8 mouse cellular contexts compared by ENCODE assay signal in genomic region chr4:133439460-133440376, GRCm38 (mm10). TPM values are rescaled to one million over a fixed set of nuclear protein-coding genes. Genes with fewer than 3 reads are reported as not detected.
DNase-seq lines count a peak whose midpoint lies in the region; ATAC-seq and TF ChIP-seq lines count a peak whose summit lies in the region.

No protein-coding gene starts in this region.

- DNase-seq in cerebellum, adult 11 months: no peak
- peak; percentile 70 to 83 for DNase-seq in right cerebral cortex, postnatal 10 days (ENCODE audit: low spot score in 2 of 2)
- no peak for DNase-seq in right cerebral cortex, postnatal 25 days
- peak; percentile 40 for DNase-seq in stomach, postnatal 0 days (ENCODE audit: low spot score)
- no peak for DNase-seq in adrenal gland, adult 8-10 months

- ATAC-seq in cerebellum, adult (ENCODE audit: insufficient number of reproducible peaks, low FRiP score, low TSS enrichment): peak; percentile 78; the same call in 1 of the 2 replicates
- ATAC-seq in heart, embryonic 15.5 days (replicated peaks; ENCODE audit: insufficient number of reproducible peaks, insufficient read depth, low FRiP score, low read depth): peak; percentile 54; the same call in 1 of the 2 replicates
- no peak for ATAC-seq in liver, embryonic 15.5 days (ENCODE audit: insufficient read depth)
- peak; percentile 74 for ATAC-seq in stomach, postnatal 0 days (ENCODE audit: low FRiP score, low TSS enrichment)

- H3K9ac ChIP-seq in heart, embryonic 15.5 days: no peak overlapping the region
- no peak overlapping the region for H3K9ac ChIP-seq in liver, embryonic 15.5 days
- H3K9ac ChIP-seq in stomach, postnatal 0 days (ENCODE audit: low read length): no peak overlapping the region

- WGBS in heart, embryonic 15.5 days: 10% methylated on average over 17 of the region's 17 CpGs
- WGBS in liver, embryonic 15.5 days (ENCODE audit: insufficient replicate concordance): 5% methylated on average over 17 of the region's 17 CpGs
- WGBS in stomach, postnatal 0 days: 8% methylated on average over 17 of the region's 17 CpGs

- H3K36me3 ChIP-seq in heart, embryonic 15.5 days: no peaks in the 10 kb centered on the region
- no peaks in the 10 kb centered on the region for H3K36me3 ChIP-seq in liver, embryonic 15.5 days (replicated peaks)
- no peaks in the 10 kb centered on the region for H3K36me3 ChIP-seq in stomach, postnatal 0 days (ENCODE audit: control insufficient read depth, insufficient read depth, low read length)

- TF ChIP-seq EP300 in stomach, postnatal 0 days (optimal IDR thresholded peaks at IDR 0.05): no peak

- no peaks in the 10 kb centered on the region for H3K9me3 ChIP-seq in heart, embryonic 15.5 days (replicated peaks)
- H3K9me3 ChIP-seq in liver, embryonic 15.5 days (replicated peaks): no peaks in the 10 kb centered on the region
- H3K9me3 ChIP-seq in stomach, postnatal 0 days (ENCODE audit: control insufficient read depth, low read length): no peaks in the 10 kb centered on the region

- H3K27ac ChIP-seq in heart, embryonic 15.5 days: no peak overlapping the region
- no peak overlapping the region for H3K27ac ChIP-seq in liver, embryonic 15.5 days (replicated peaks)
- H3K27ac ChIP-seq in stomach, postnatal 0 days (replicated peaks): peak overlapping the region; percentile 78

- peaks cover 25% of the 10 kb centered on the region for H3K4me1 ChIP-seq in heart, embryonic 15.5 days (replicated peaks)
- H3K4me1 ChIP-seq in liver, embryonic 15.5 days (replicated peaks): 0 out of 2 replicates have a peak, but pooled peaks cover 7% of the 10 kb centered on the region
- H3K4me1 ChIP-seq in stomach, postnatal 0 days (replicated peaks; ENCODE audit: control insufficient read depth, insufficient read depth): peaks cover 3% of the 10 kb centered on the region; the same call in 1 of the 2 replicates

- no peak for TF ChIP-seq CTCF in stomach, postnatal 0 days (IDR thresholded peaks at IDR 0.05; ENCODE audit: low read depth)

- H3K27me3 ChIP-seq in heart, embryonic 15.5 days: no peaks in the 10 kb centered on the region
- peaks cover 32% of the 10 kb centered on the region for H3K27me3 ChIP-seq in liver, embryonic 15.5 days
- no peaks in the 10 kb centered on the region for H3K27me3 ChIP-seq in stomach, postnatal 0 days (ENCODE audit: control insufficient read depth, insufficient read depth, low read length)

- peak overlapping the region; percentile 47 for H3K4me2 ChIP-seq in heart, embryonic 15.5 days
- peak overlapping the region; percentile 39 for H3K4me2 ChIP-seq in liver, embryonic 15.5 days
- peak overlapping the region; percentile 41 for H3K4me2 ChIP-seq in stomach, postnatal 0 days (replicated peaks; ENCODE audit: low read depth)

- H3K4me3 ChIP-seq in heart, embryonic 15.5 days: peak overlapping the region; percentile 2; the same call in 1 of the 2 replicates
- H3K4me3 ChIP-seq in liver, embryonic 15.5 days (replicated peaks): no peak overlapping the region
- H3K4me3 ChIP-seq in stomach, postnatal 0 days (ENCODE audit: low read depth, low read length): no peak overlapping the region

RNA-seq across cellular contexts. Expression of gene Tent5b, which starts 40.2 kb away (rescaled TPM):
- polyA plus RNA-seq in heart, embryonic 15.5 days (2015; fragmentation: Nextera tagmentation; extraction: Ambion mirVana): 0.83 and 1.2 TPM in 2 replicates
- 0.15 and 0.21 TPM in 2 replicates for polyA plus RNA-seq in liver, embryonic 15.5 days (2015; fragmentation: Nextera tagmentation; extraction: Ambion mirVana)
- 34.0 and 35.3 TPM in 2 replicates for polyA plus RNA-seq in stomach, postnatal 0 days (2015; fragmentation: Nextera tagmentation; extraction: Ambion mirVana)
- 10 to 100 TPM in 2 of 4 experiments, 1 to 10 TPM in 2; 1.1 to 14.5 (median 6.0) TPM for total RNA-seq in adrenal gland, adult 8-10 months (2022)

RNA-seq across cellular contexts. Expression of gene Trnp1, which starts 58.6 kb away (rescaled TPM):
- polyA plus RNA-seq in heart, embryonic 15.5 days (2015; fragmentation: Nextera tagmentation; extraction: Ambion mirVana): 1.3 and 1.4 TPM in 2 replicates
- polyA plus RNA-seq in liver, embryonic 15.5 days (2015; fragmentation: Nextera tagmentation; extraction: Ambion mirVana): 0.06 TPM in 1 of 2 replicates, not detected in the other
- polyA plus RNA-seq in stomach, postnatal 0 days (2015; fragmentation: Nextera tagmentation; extraction: Ambion mirVana): 4.0 and 4.4 TPM in 2 replicates
- total RNA-seq in adrenal gland, adult 8-10 months (2022): 10 to 100 TPM in 1 of 4 experiments, 1 to 10 TPM in 3; 3.1 to 10.6 (median 6.3) TPM

Comparison
In these comparisons a context has a peak if more than half of its experiments do, and no peak if none do; other contexts are left out.
1. DNase-seq: peak in right cerebral cortex, postnatal 10 days (2 of 2) and stomach, postnatal 0 days (single experiment); none in cerebellum, adult 11 months (single experiment), right cerebral cortex, postnatal 25 days (single experiment) and adrenal gland, adult 8-10 months (single experiment).
2. RNA of gene Tent5b, which starts 40.2 kb away (polyA plus RNA-seq): 34.0 to 35.3 TPM in stomach, postnatal 0 days; 0.83 to 1.2 TPM in heart, embryonic 15.5 days and 0.15 to 0.21 TPM in liver, embryonic 15.5 days; every median in the first group is over 10 times any median in the second.
3. Peak in every context shown above with its lines, with median percentiles within 50 percentile points of each other: H3K4me2 ChIP-seq.